8 mouse cellular contexts compared by ENCODE assay signal in genomic region chr4:140246180-140247005, GRCm38 (mm10). TPM values are rescaled to one million over a fixed set of nuclear protein-coding genes. Genes with fewer than 3 reads are reported as not detected.
A peak's percentile ranks its signal among the peaks of the same experiment; 100 is the strongest.
DNase-seq lines count a peak whose midpoint lies in the region; ATAC-seq lines count a peak whose summit lies in the region.
"Had no signal": no experiment of that assay in that cellular context is flagged by ENCODE, and none has a peak within 500 bp of the region (broad histone marks: within the 10 kb centered on the region; RNA-seq: fewer than 3 reads in every experiment).

TSS of gene Igsf21 (minus strand) at chr4:140246784.

- H3K27me3 ChIP-seq in limb, embryonic 11.5 days (ENCODE audit: control insufficient read depth, insufficient read depth, low read length), result peaks cover 79% of the 10 kb centered on the region

- H3K4me1 ChIP-seq in limb, embryonic 11.5 days (ENCODE audit: control insufficient read depth, insufficient read depth, low read length), result peaks cover 6% of the 10 kb centered on the region; the same call in 1 of the 2 replicates
- H3K4me1 ChIP-seq: liver, embryonic 15.5 days had no signal

- H3K27ac ChIP-seq in limb, embryonic 11.5 days (replicated peaks; ENCODE audit: low read depth, low read length), result no peak within 1 kb of the TSS
- H3K27ac ChIP-seq: liver, embryonic 15.5 days had no signal

- DNase-seq in kidney, postnatal 14 days, result peak; percentile 4
- no peak for DNase-seq in kidney, adult 8-10 months
- peak; percentile 74 for DNase-seq in cerebellum, adult 9-11 months
- peak; percentile 10 for DNase-seq in forelimb bud, embryonic 11.5 days (ENCODE audit: low read depth, low spot score)
- peak; percentile 62 for DNase-seq in limb, embryonic 11.5 days (ENCODE audit: low spot score)
- DNase-seq in retina, postnatal 7 days (ENCODE audit: low read depth, low spot score), result peak; percentile 82
- DNase-seq in urinary bladder, postnatal 4 days (ENCODE audit: low spot score in 2 of 2), result no peak

- peak within 1 kb of the TSS; percentile 50 for H3K4me2 ChIP-seq in limb, embryonic 11.5 days (ENCODE audit: low read depth, severe bottlenecking)
- H3K4me2 ChIP-seq: liver, embryonic 15.5 days had no signal

- H3K4me3 ChIP-seq in limb, embryonic 11.5 days (ENCODE audit: low read depth, low read length), result peak within 1 kb of the TSS; percentile 15; the same call in 1 of the 2 replicates
- H3K4me3 ChIP-seq: liver, embryonic 15.5 days had no signal

- no peak within 1 kb of the TSS for H3K9ac ChIP-seq in limb, embryonic 11.5 days (ENCODE audit: low read length)
- H3K9ac ChIP-seq: liver, embryonic 15.5 days had no signal

- ATAC-seq in limb, embryonic 11.5 days (ENCODE audit: insufficient number of reproducible peaks, low FRiP score, low TSS enrichment, low read depth), result 0 out of 2 replicates have a peak, but pooled peaks have one; percentile 35

- no peaks in the 10 kb centered on the region for H3K36me3 ChIP-seq in limb, embryonic 11.5 days (ENCODE audit: control insufficient read depth, insufficient read depth, low read length)
- H3K36me3 ChIP-seq: liver, embryonic 15.5 days had no signal

- under 1% methylated on average over 78 of the region's 90 CpGs for WGBS in limb, embryonic 11.5 days

- H3K9me3 ChIP-seq in limb, embryonic 11.5 days (ENCODE audit: control insufficient read depth, low read length), result no peaks in the 10 kb centered on the region
- H3K9me3 ChIP-seq: liver, embryonic 15.5 days had no signal

RNA-seq across cellular contexts. Expression of gene Igsf21, which starts in this region (rescaled TPM):
- 0.07 TPM in 1 of 2 replicates, not detected in the other for polyA plus RNA-seq in limb, embryonic 11.5 days (2014; fragmentation: Nextera tagmentation; extraction: Ambion mirVana)

Comparison
In these comparisons a context has a peak if more than half of its experiments do, and no peak if none do; other contexts are left out.
1. DNase-seq: peak in kidney, postnatal 14 days (single experiment), cerebellum, adult 9-11 months (single experiment), forelimb bud, embryonic 11.5 days (single experiment) and retina, postnatal 7 days (single experiment); none in kidney, adult 8-10 months (0 of 2) and urinary bladder, postnatal 4 days (0 of 2).
2. Peak in DNase-seq, ATAC-seq, H3K4me3 ChIP-seq and H3K4me2 ChIP-seq in limb, embryonic 11.5 days; RNA of the gene not detected or under 1 TPM.